Mouse (Mus musculus) megakaryocyte, embryonic 14.5 days (primary cell): ENCODE measurements around the gene Hnrnpc. TPM values are rescaled to one million over a fixed set of nuclear protein-coding genes. Genes with fewer than 3 reads are reported as not detected.
"Not testable (repeated sequence)": the region's sequence is repeated elsewhere in the genome, so short reads cannot be mapped to it uniquely, and the experiment has no call there.

Source experiments
- H3K27me3 ChIP-seq: replicated peaks from 2 replicates; pipeline ENCODE3; 2012; ENCODE audit warnings: inconsistent platforms
- H3K36me3 ChIP-seq: replicated peaks from 2 replicates; pipeline ENCODE3; 2012; ENCODE audit warnings: low read length, inconsistent platforms, mixed read lengths
- H3K4me1 ChIP-seq: 2 replicates; pipeline ENCODE4 v1.6.1; 2012; ENCODE audit warnings: inconsistent platforms
- H3K4me3 ChIP-seq: replicated peaks from 2 replicates; pipeline ENCODE3; 2012; ENCODE audit warnings: moderate library complexity, mild to moderate bottlenecking, inconsistent platforms
- H3K9me3 ChIP-seq: 2 replicates; pipeline ENCODE4 v1.6.1; 2012; ENCODE audit warnings: inconsistent platforms
- FLI1 ChIP-seq: IDR thresholded peaks from 2 replicates; pipeline ENCODE4 v1.6.1; 2012; ENCODE audit warnings: low read length, inconsistent platforms, mixed read lengths
- GATA1 ChIP-seq: IDR thresholded peaks from 3 replicates; pipeline ENCODE4 v1.6.1; 2012; ENCODE audit warnings: mixed read lengths, low read length, inconsistent platforms, borderline replicate concordance
- polyA plus RNA-seq: library from polyadenylated mRNA; stranded (reverse); fragments of >175 nt; gene quantifications from 2 replicates; pipeline ENCODE4 v1.2.3, GENCODE M21; 2012; ENCODE audit warnings: low replicate concordance; ENCODE audit not compliant: insufficient read depth

The Hnrnpc gene
- polyA plus RNA-seq, 1 experiment = 32.3 TPM

DNA sequence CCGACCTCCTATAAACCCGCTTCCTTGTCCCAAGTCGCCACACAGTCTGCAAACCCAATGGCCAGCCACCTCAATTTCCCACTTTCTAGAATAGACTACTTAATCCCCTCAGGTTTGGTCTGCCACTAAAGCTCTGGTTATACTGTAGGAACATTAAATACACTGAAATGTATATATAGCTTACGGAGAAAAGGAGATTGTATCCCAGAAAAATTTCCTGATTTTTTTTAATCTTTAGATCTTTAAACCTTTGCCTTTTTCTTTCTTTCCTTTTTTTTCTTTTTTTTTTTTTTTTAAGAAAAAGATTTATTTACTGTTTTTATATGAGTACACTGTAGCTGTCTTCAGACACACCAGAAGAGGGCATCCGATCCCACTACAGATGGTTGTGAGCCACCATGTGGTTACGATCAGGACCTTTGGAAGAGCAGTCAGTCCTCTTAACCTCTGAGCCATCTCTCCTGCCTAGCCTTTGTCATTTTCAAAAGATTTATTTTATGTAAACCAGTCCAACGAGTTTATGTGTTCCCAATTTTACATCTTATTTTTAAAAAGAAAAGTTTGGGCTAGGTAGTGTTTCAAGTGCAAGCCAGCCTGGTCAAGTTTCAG is 953 bp upstream of the Hnrnpc start:
- no peaks in the 10 kb centered on the region for H3K27me3 ChIP-seq
- peak overlapping the region; percentile 99 for H3K4me3 ChIP-seq
- TF ChIP-seq GATA1 (no peak), FLI1 (no peak)
- peaks cover 17% of the 10 kb centered on the region for H3K36me3 ChIP-seq
- H3K9me3 ChIP-seq = no peaks in the 10 kb centered on the region
- H3K4me1 ChIP-seq = peaks cover 34% of the 10 kb centered on the region

DNA sequence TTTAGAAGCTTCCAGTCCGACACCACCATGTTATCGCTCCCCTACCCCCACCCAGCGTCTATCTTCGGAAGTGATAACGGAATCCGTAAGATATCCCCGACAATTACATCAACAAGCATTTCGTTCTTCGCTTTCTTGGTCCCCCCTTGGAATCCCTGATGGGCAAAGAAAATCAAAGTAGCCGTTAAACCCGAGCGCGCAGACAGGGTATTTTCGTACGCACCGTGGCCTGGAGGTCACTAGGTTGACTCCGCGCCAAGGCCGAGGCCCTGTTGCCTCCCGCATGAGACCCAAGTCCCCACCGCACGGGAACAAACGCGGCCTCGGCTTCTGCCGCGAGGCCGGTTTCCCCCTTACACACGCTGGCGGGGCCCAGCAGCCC is 363 bp downstream of the Hnrnpc start:
- Histone ChIP-seq H3K4me3 (peak overlapping the region; percentile 99), H3K36me3 (peaks cover 28% of the 10 kb centered on the region), H3K9me3 (no peaks in the 10 kb centered on the region), H3K4me1 (peaks cover 42% of the 10 kb centered on the region), H3K27me3 (no peaks in the 10 kb centered on the region)
- TF ChIP-seq FLI1 (no peak), GATA1 (no peak)

DNA sequence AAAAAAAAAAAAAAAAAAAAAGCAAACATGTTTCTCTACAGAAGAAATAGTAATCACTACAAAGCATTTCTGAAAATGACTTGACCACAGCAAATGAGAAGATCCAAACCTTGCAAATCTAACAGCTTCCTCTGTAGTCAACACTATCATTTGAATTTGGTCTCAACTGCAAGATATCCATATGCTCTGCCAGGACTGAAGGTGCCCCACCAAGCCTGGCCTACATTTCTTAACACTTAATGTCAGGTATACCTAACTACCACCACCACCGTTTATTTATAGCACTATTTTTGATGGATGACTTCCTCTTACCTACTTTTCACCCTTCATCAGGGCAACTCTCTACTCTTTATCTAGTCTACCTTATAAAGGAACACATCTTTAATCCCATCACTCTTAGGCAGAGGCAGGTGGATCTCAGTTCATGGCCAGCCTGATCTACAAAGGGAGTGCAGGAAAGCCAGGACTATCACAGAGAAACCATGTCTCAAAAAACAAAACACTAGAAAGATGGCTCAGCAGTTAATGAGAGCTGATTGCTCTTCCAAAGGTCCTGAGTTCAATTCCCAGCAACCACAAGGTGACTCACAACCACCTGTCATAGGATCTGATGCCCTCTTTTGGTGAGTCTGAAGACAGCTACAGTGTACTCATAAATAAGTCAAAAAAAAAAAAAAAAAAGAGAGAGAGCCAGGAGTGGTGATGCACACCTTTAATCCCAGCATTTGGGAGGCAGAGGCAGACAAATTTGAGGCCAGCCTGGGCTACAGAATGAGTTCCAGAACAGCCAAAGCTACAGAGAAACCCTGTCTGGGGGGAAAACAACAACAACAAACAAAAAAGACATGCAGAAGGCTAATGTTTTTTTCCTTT is 2.3 kb downstream of the Hnrnpc start:
- Histone ChIP-seq H3K4me1 (peaks cover 42% of the 10 kb centered on the region), H3K4me3 (peak overlapping the region; percentile 88), H3K9me3 (no peaks in the 10 kb centered on the region), H3K27me3 (no peaks in the 10 kb centered on the region), H3K36me3 (peaks cover 38% of the 10 kb centered on the region)
- TF ChIP-seq FLI1 (no peak), GATA1 (no peak)

DNA sequence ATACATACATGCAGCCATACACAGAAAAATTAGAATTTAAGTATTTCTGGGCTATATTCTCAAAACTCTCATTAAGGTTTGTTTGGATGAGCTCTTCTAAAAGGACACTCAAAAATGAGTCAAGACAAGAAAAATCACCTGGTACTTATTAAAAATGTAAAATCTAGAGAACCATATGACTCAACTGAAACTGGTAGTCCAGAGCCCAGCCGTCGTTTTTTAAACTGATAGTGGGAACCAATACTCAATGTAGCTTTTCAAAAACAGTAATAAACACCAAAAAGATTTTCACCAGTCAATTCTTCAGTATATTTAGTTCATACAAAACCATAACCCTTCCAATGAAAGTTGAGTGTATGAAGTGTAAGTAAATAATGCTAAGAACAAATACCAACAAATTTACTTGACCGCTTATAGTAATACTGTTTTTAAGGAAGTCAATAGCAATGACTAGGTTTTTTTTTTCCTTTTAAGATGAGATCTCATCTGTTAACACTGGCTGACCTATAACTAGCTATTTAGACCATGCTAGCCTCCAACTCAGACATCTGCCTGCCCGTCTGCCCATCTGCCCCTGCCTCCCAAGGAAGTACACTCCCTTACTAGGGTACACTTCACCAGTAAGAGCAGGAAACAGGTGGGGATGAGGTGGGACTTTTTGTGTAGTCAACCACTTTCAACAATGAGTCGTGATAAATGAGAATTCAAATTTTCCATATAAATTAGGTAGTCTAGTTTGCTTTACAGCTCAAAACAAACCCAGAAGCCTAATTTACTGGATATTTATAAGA is 3.5 kb downstream of the Hnrnpc start:
- TF ChIP-seq FLI1 = no peak
- no peak for TF ChIP-seq GATA1
- Histone ChIP-seq H3K9me3 (no peaks in the 10 kb centered on the region), H3K4me1 (peaks cover 35% of the 10 kb centered on the region), H3K4me3 (peak overlapping the region; percentile 85), H3K27me3 (no peaks in the 10 kb centered on the region), H3K36me3 (peaks cover 47% of the 10 kb centered on the region)

DNA sequence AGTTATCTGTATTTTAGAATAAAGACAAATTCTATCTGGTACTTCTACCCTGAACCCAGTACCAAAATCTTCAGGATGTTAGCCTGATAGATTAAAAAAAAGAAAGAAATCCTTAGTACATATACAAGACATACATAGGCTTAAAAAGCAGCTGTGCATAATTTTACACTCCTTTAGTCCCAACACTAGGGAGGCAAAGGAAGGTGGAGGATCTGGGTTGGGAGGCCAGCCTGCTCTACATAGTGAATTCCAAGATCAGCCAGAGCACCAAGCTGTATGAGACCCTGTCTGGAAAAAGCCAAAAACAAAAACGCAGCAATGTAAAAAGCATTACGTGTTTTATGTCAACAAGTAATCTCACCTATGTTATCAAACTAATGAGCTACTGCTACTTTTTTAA is 4.3 kb downstream of the Hnrnpc start:
- Histone ChIP-seq H3K36me3 (peaks cover 53% of the 10 kb centered on the region), H3K4me1 (peaks cover 33% of the 10 kb centered on the region)
- TF ChIP-seq FLI1 (no peak), GATA1 (no peak)

DNA sequence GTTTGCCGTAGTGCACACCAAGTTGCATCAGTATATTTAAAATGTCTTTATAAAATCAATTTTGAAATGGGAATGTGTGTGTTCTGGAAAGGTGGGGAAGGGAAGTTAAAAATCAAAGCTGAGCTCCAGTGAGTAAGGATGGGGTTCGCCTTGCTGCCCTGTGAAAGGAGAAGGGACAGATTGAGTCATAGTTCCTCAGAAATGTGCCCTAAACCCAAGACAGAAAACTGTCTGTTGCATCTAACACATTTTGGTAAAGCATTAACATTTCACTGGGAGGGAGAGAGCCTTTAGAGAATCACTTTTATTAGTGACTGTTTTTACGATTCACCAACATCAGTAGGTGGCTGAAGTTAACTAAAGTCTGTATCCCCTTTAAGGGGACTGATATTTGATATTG is 5.4 kb downstream of the Hnrnpc start:
- not testable (repeated sequence) for H3K4me3 ChIP-seq, H3K27me3 ChIP-seq, H3K9me3 ChIP-seq
- Histone ChIP-seq H3K4me1 (peaks cover 33% of the 10 kb centered on the region), H3K36me3 (peaks cover 62% of the 10 kb centered on the region)

More for the DNA sequence above, 4.3 kb downstream of the Hnrnpc start:
- Histone ChIP-seq H3K4me3 (no peak overlapping the region), H3K27me3 (no peaks in the 10 kb centered on the region), H3K9me3 (no peaks in the 10 kb centered on the region)

DNA sequence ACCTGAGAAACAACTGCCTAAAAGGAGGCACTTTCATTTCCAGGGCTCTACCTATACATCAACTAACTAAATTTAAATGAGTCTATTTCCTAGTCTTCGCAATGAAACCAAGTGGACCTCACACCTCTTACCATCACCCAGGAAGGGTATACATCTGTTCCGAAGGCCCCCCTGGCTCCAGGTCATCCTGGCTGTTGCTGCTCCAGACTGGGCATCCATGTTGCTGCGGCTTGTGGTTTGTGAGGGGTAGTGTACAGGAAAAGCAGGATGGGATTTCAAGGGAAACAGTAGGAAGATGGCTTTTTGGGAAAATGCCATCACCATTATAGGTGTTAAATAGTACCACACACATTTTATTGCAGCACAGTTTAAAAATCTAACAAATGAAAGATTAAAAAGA is 6.6 kb downstream of the Hnrnpc start:
- H3K4me1 ChIP-seq = peaks cover 33% of the 10 kb centered on the region
- H3K4me3 ChIP-seq, H3K27me3 ChIP-seq, H3K9me3 ChIP-seq: not testable (repeated sequence)
- H3K36me3 ChIP-seq = peaks cover 73% of the 10 kb centered on the region

DNA sequence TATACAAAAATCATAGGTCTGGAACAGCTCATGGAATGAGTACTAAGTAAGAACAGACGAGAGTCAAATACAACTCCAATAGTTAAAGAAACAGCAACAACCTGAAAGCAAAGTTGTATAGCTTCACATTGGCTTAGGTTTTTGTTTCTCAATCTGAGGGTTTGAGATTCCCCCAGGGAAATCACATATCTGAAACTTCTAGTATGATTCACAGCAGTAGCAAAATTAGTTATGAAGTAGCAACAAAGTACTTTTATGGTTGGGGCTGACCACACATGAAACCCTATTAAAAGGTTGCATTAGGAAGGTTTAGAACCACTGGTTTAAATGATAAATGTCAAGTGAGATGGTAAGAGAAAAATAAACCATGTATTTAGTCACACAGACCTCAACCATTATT is 9.3 kb downstream of the Hnrnpc start:
- Histone ChIP-seq H3K9me3 (no peaks in the 10 kb centered on the region), H3K27me3 (no peaks in the 10 kb centered on the region), H3K4me3 (no peak overlapping the region), H3K36me3 (peaks cover 77% of the 10 kb centered on the region), H3K4me1 (peaks cover 12% of the 10 kb centered on the region; the same call in 1 of the 2 replicates)
- no peak for TF ChIP-seq FLI1
- TF ChIP-seq GATA1 = no peak

DNA sequence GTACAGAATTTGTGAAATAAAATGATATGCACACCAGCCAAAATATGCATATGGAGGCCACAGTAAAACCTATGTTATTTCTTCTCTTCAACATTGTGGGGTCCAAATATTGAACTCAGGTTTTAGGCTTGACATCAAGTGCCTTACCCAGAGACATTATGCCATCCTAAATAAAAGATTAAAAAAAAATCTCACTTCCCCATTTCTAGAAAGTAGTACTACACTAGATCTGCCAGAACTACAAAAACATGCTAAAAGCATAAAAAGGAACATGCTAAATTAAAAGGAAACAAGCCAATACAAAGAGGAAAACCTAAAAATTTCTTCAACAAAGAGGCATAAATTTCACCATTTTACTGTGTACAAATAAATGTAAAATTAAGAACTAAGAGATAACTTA is 20.7 kb downstream of the Hnrnpc start:
- Histone ChIP-seq H3K36me3 (peaks cover 91% of the 10 kb centered on the region), H3K9me3 (no peaks in the 10 kb centered on the region), H3K4me3 (no peak overlapping the region), H3K27me3 (no peaks in the 10 kb centered on the region), H3K4me1 (peaks cover 5% of the 10 kb centered on the region; the same call in 1 of the 2 replicates)
- no peak for TF ChIP-seq GATA1
- TF ChIP-seq FLI1 = no peak
